Mouse (Mus musculus): ENCODE results near the gene Tldc2.

Gene Tldc2

DNA sequence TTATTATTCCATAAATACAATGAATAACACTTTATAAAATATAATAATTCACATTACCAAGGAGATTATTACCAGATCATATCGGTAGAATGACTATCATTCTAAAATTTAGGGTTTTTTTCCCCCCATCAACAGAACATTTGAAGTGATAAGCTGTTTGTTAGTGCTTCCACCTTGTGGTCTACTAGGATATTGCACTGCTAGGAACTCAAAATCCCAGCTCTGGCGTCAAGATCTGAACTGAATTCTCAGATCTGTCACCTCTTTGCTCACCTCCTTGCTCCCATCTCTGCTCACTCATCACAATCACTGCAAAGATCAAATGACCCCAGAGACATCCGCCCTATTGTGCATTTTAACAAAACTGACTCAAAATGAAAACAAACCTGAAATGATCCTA is 30.1 kb downstream of the Tldc2 start:
- in situ Hi-C loops (cut with MboI; ENCODE audit: unreplicated experiment in 2 of 2), result loop anchor here in 1 of 2 experiments (10.0 to 25.0 kb wide), 2 partner anchors 348 to 580 kb away; partner anchors contain the start of gene Aar2

- in situ Hi-C loops (cut with MboI; ENCODE audit: unreplicated experiment in 2 of 2), result loop anchor here in 1 of 2 experiments (10.0 to 25.0 kb wide), 2 partner anchors 346 to 581 kb away; partner anchors contain the start of gene Aar2
These were observed 31.7 kb downstream of the Tldc2 start for GRCm38 (mm10) chr2:157118556-157118955.

- in situ Hi-C loops (cut with MboI; ENCODE audit: unreplicated experiment in 2 of 2), result loop anchor here in 1 of 2 experiments (10.0 to 25.0 kb wide), 2 partner anchors 346 to 582 kb away; partner anchors contain the start of gene Aar2
These were observed 32.2 kb downstream of the Tldc2 start for GRCm38 (mm10) chr2:157119075-157119474.

DNA sequence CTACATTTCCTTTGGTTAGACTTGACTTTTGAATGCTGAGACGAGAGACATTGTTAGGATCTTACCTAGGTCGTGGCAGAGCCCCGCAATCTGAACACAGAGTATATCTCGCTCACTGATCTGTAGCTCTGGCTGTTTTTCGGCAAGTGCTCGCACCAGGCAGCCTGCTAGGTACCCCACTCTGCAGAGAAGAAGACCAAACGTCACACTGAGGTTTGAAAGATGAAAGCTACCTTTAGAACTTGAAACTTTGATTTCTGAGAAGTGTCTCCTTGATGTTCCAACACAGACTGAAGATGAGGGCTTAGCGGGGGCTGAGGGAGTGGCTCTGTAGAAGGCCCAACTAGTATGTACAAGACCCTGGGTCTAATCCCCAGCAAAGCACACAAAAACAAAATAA is 34.9 kb downstream of the Tldc2 start:
- in situ Hi-C loops (cut with MboI; ENCODE audit: unreplicated experiment in 2 of 2), result loop anchor here (10.0 to 25.0 kb wide), 3 partner anchors 163 to 584 kb away; partner anchors contain the start of genes Blcap (in 2 of the 2) and Aar2 (in 1 of the 2)

DNA sequence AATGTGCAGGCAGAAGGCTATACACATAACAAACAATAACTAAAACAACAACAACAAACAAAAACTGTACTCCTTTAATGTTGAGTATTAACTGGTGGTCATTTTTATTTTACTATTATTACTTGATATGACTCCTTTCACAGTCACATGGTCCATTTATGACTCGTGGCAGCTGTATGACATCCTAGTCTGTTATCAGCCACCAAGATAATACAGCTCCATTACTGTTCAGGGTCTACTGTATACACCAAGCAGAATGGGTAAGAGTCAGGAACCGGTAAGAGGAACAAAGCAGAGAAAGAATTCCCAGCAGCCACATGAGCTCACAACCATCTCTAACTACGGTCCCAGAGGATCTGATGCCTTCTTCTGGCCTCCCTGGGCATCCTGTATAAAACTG is 38.4 kb downstream of the Tldc2 start:
- in situ Hi-C loops (cut with MboI; ENCODE audit: unreplicated experiment in 2 of 2), result loop anchor here (5.0 to 25.0 kb wide), 4 partner anchors 147 to 450 kb away; partner anchors contain the start of gene Blcap (in 2 of the 2)

GRCm38 (mm10) chr2:157127370-157127769 is 40.5 kb downstream of the Tldc2 start:
- in situ Hi-C loops (cut with MboI; ENCODE audit: unreplicated experiment in 2 of 2), result loop anchor here (5.0 to 25.0 kb wide), 4 partner anchors 145 to 447 kb away; partner anchors contain the start of gene Blcap (in 2 of the 2)

- in situ Hi-C loops (cut with MboI; ENCODE audit: unreplicated experiment in 2 of 2), result loop anchor here (5.0 to 25.0 kb wide), 4 partner anchors 144 to 447 kb away; partner anchors contain the start of gene Blcap (in 2 of the 2)
These were observed 41.2 kb downstream of the Tldc2 start for GRCm38 (mm10) chr2:157128072-157128471.

GRCm38 (mm10) chr2:157129096-157129495 is 42.2 kb downstream of the Tldc2 start:
- in situ Hi-C loops (cut with MboI; ENCODE audit: unreplicated experiment in 2 of 2), result loop anchor here (5.0 to 25.0 kb wide), 4 partner anchors 143 to 446 kb away; partner anchors contain the start of gene Blcap (in 2 of the 2)

DNA sequence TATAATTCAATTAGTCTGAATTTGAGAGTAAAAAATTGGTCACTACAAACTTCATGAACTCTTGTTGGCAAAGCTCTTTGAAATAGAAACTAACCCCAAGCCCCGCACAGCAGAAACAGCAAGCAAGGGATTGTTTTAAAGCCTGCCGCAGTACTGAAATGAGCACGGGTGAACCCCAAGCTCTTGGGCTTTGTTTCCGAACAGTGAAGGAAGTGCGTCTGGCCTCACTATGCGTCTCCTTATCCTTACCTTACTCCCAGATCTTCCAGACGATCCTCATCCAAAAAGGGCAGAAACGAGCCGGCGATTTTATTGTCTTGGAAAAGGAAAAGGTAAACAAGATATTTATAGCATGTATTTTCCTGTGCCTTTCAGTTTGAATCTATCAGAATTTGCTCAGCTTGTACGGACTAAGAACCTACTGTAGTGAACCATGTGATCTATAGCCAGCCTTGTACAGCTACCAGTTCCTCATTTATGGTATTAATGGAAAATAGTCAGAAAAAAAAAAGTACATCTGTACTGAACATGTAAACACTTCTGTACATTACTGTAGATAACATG is 42.8 kb downstream of the Tldc2 start:
- in situ Hi-C loops (cut with MboI; ENCODE audit: unreplicated experiment in 2 of 2), result loop anchor here (5.0 to 25.0 kb wide), 5 partner anchors 73 to 445 kb away; partner anchors contain the start of genes Blcap (in 2 of the 2) and Rbl1 (in 1 of the 2)

- in situ Hi-C loops (cut with MboI; ENCODE audit: unreplicated experiment in 2 of 2), result loop anchor here in 1 of 2 experiments (5.0 to 25.0 kb wide), 2 partner anchors 71 to 331 kb away; partner anchors contain the start of gene Rbl1
These were observed 44.1 kb downstream of the Tldc2 start for GRCm38 (mm10) chr2:157130813-157131514.

DNA sequence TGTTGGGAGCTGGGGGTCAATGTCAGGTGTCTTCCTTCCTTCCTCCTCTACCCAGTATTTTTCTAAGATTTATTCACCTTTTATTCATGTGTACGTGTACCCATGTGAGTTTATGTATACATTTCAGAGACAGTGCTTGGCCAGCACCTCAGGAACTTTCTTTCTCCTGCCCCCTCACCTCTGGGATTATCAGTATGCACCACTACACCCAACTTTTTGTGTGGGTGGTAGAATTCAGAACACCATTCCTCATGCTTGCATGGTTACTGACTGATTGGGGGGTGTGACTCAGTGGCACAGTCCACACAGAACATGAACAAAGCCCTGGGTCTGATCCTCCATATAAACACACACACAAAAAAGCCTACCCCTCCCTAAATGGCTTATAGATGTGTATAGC is 45.2 kb downstream of the Tldc2 start:
- in situ Hi-C loops (cut with MboI; ENCODE audit: unreplicated experiment in 2 of 2), result loop anchor here in 1 of 2 experiments (5.0 to 25.0 kb wide), 2 partner anchors 70 to 330 kb away; partner anchors contain the start of gene Rbl1

DNA sequence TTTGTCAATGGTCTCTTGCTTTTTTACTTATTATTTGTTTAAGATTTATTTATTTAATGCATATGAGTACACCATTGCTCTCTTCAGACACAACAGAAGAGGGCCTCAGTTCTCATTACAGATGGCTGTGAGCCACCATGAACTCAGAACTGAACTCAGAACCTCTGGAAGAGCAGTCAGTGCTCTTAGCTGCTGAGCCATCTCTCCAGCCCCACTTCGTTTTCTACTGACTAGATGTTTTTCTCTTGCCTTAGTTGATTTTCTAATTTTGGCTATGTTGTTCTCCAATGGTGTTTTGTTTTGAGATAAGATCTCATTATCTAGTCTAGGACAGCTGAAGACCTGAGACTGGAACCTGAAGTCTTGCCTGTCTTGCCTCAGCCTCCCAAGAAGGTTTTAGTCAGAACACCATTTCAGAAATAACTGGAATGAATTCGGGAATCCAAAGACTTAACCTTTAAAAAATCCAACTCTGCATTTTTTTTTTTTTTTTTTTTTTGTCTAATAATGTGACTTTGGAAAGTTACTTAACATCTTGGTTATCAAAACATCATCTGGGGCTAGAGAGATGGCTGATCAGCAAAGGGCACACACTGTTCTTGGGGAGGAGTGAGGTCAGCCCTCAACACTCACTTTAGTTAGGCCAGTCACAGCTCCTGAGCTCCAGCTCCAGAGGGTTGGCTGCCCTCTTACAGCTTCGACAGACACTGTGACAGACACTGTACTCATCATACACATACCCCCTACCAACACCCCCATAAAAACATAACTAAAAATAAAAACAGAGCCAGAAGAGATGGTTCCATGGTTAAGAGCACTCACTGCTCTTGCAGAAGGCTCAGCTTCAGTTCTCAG is 46.1 kb downstream of the Tldc2 start:
- in situ Hi-C loops (cut with MboI; ENCODE audit: unreplicated experiment in 2 of 2), result loop anchor here in 1 of 2 experiments (5.0 to 25.0 kb wide), 2 partner anchors 69 to 329 kb away; partner anchors contain the start of gene Rbl1

DNA sequence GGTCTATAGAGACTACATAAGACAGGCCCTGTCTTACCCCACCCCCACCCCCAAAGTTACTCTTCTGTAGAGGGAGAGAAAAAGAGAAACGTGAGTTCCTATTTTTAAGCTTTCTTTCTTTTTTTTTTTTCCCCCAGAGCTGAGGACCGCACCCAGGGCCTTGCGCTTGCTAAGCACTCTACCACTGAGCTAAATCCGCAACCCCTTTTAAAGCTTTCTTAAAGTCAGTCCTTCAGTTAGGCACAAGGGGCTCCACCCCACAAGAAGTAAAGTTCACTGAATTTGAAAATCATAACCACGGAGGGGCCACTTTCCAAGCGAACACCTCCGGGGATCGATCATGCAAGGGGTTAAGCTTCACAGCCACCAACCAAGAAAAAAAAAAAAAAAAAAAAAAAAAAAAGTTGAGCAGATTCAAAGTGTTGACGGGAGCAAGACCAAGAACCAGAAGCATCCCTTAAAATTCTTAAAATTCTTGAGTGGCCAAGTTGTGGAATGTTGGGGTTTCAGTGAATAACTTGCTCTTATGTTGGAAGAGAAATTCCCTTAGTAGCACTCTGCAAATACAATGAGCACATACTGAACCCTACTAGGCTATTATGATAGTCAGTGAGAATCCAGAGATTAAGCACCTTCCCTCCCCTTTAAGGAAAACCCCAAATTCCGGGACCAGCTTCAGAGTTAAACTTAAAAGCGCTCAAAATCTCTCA is 47.1 kb downstream of the Tldc2 start:
- in situ Hi-C loops (cut with MboI; ENCODE audit: unreplicated experiment in 2 of 2), result loop anchor here in 1 of 2 experiments (5.0 to 25.0 kb wide), 2 partner anchors 68 to 328 kb away; partner anchors contain the start of gene Rbl1

DNA sequence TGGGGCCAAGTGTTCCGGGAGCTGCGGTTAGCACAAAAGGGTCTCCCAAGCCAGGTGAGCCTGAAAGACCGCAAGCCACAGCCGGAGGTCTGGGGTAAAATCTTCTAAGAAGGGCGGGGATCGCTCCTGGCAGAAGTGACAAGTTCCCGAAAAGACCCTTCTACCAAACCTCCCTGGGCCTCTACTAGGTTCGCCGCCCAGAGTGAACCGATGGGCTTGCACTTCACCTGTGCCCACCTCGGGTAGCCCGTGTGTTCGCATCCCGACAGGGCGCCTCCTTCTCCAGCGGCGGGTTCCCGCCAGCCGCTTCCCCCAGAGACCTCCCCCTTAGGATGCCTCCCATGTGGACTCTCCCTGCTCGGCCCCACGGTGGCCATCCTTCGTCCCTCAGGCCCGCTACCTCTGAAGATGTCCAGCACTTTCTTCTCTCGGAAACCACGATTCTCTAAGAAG is 47.6 kb downstream of the Tldc2 start:
- in situ Hi-C loops (cut with MboI; ENCODE audit: unreplicated experiment in 2 of 2), result loop anchor here in 1 of 2 experiments (5.0 to 25.0 kb wide), 2 partner anchors 68 to 328 kb away; partner anchors contain the start of gene Rbl1

- in situ Hi-C loops (cut with MboI; ENCODE audit: unreplicated experiment in 2 of 2), result loop anchor here (5.0 to 25.0 kb wide), 2 partner anchors 67 to 327 kb away; partner anchors contain the start of gene Rbl1 (in 1 of the 2)
These were observed 48.2 kb downstream of the Tldc2 start, which contains the start of gene Samhd1 for GRCm38 (mm10) chr2:157135014-157135413. Gene Samhd1, minus strand, starts transcription at chr2:157135265.

DNA sequence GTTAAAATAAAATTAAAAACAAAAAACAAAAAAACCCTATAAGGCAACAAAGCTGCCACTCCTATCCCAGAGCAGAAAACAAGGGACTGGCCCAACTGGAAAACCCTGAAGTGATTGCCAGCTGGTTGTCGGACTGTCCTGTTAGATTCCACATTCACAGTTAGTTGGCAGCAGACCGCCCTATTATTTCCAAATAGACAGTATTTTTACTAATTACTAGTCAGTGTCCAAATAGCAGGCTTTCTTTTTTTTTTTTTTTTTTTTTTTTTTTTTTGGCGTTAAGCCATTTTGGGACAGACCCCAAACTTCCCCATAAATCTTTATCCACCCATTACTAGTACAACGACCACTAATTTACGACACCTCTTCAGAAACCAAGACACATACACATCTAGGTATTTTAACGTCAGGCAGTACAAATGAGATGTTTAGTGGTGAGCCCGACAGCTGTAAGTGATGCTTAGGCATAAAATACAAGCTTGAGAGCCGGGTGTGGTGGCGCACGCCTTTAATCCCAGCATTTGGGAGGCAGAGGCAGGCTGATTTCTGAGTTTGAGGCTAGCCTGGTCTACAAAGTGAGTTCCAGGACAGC is 48.8 kb downstream of the Tldc2 start:
- in situ Hi-C loops (cut with MboI; ENCODE audit: unreplicated experiment in 2 of 2), result loop anchor here (5.0 to 25.0 kb wide), 2 partner anchors 67 to 327 kb away; partner anchors contain the start of gene Rbl1 (in 1 of the 2)

DNA sequence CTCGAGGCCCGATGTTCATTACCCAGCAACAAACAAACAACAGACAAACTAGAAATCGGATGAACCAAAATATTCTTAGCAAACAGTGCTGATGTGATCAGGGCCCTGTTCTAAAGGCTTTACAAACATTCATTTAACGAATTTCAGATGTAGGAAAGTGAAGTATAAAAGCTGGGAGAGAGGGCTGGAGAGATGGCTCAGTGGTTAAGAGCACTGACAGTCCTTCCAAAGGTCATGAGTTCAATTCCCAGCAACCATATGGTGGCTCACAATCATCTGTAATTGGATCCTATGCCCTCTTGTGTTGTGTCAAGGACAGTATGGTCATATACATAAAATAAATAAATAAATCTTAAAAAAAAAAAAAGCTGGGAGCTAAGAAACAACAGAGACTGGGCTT is 49.3 kb downstream of the Tldc2 start:
- in situ Hi-C loops (cut with MboI; ENCODE audit: unreplicated experiment in 2 of 2), result loop anchor here (5.0 to 25.0 kb wide), 2 partner anchors 66 to 326 kb away; partner anchors contain the start of gene Rbl1 (in 1 of the 2)

DNA sequence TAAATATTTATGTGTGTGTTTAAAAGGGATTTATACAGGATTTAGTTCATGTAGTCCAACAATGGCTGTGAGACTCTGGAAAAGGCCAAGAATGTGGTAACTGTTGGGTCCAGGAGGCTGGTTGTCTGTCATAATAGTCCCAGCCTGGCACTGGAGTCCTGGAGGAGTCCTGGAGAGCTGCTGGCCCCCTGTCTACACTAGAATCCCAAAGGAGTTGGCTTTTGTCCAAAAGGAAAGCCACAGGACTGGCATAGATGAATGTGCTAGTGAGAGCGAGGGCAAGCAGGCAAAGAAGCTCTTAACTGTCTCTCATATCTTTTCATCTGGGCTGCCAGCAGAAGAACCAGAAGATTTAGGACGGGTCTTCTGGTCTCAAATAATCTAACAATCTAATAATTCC is 49.8 kb downstream of the Tldc2 start:
- in situ Hi-C loops (cut with MboI; ENCODE audit: unreplicated experiment in 2 of 2), result loop anchor here (5.0 to 25.0 kb wide), 2 partner anchors 66 to 326 kb away; partner anchors contain the start of gene Rbl1 (in 1 of the 2)

All from v-Abl transformed pro-B cells (cell line).